Mouse (Mus musculus): ENCODE results near the gene Fcrla.

The Fcrla gene

DNA sequence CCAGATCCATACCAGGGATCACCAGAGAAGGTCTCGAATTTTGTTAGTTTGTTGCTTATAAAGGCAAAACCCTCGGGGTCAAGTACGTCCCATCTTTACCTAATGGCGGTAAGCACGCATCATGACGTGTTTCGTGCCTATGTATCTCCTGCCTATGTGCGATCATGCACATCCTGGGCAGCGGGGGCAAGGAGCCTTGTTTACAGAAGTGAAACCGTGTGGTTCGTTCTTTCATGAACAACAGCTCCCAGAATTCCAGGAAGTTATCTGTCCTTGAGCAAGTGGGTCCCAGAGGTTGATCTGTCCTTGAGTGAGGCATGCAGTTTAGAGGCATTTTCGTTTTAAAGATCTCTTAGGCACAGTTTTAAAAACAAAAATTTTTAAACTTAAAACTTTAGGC, 11.9 kb upstream of the Fcrla start:
- CTCF ChIA-PET: no interaction called here
- POLR2A ChIA-PET: interaction anchor here in 2 of 4 experiments (0.6 to 1.5 kb wide), 3 partner anchors 11 to 15 kb away, joined by 3 to 5 read pairs (median 3); no protein-coding TSS in a partner anchor

DNA sequence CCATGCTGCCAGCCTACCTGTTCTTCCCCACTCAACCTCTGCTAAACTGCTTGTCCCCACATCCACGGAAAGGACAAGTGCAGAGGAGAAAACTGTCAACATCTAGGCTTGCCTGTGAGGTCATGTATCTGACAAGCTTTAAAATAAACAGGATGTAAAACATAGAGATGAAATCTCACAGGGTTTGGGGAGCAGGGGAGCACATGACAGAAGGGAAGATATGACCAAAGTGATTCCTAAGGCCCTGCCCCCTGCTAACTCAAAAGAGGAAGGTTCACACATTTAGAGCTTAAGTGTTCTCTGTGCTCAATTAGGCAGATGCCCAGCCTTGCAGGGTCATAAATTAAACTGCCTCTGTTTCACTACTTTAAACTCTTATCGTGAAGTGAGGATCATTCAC, 7.0 kb upstream of the Fcrla start:
- ChIA-PET CTCF (interaction anchor here in 3 of 4 experiments (0.6 to 1.1 kb wide), 3 partner anchors 8 to 39 kb away, joined by 3 to 15 read pairs (median 5); no protein-coding TSS in a partner anchor), POLR2A (interaction anchor here in 1 of 4 experiments (0.9 kb wide), 1 partner anchor 45 kb away, joined by 3 read pairs; no protein-coding TSS in a partner anchor)

DNA sequence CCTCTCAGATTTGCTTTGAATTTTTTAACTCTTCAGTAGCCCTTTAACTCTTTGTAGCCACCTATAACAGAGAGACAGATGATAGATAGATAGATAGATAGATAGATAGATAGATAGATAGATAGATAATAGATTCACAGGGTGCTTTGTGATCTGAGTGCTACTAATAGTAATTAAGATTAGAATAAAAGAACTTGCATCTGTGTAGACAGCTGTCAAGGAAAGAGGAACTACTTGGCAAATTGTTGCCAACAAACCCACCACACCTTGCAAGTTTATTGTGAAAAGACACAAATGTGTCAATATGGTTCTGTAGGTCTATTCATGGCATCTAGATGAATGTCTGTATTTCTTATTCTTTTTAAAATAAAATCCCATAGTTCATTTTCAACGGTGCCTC, 6.6 kb upstream of the Fcrla start:
- POLR2A ChIA-PET: interaction anchor here in 1 of 4 experiments (0.9 kb wide), 1 partner anchor 46 kb away, joined by 3 read pairs; no protein-coding TSS in a partner anchor
- CTCF ChIA-PET: interaction anchor here in 1 of 4 experiments (1.1 kb wide), 1 partner anchor 39 kb away, joined by 3 read pairs; no protein-coding TSS in a partner anchor

DNA sequence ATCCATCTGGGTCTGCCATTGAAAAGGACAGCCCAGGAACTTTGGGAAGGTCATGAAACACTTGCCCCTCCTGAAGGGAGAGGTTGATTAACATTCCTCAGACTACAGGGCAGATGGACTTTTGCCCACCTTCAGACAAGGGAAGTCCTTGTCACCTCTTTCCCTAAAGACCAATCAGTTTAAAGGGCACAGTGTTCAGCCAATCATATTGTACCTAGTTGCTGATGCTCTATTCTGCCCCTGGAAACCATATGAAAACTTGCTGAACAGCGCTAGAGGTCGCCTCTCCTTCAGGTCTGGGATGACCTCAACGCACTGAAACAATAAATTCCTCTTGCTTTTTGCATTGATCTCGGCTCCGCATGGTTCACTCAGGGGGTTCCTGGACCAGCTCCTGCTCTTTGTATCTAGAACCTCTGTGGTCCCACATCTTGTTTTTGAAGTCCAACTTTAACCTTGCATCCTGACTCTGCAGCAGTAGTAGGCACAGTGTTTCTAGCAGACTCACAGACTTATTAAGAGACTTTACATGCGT, 6.1 kb upstream of the Fcrla start:
- POLR2A ChIA-PET: no interaction called here

DNA sequence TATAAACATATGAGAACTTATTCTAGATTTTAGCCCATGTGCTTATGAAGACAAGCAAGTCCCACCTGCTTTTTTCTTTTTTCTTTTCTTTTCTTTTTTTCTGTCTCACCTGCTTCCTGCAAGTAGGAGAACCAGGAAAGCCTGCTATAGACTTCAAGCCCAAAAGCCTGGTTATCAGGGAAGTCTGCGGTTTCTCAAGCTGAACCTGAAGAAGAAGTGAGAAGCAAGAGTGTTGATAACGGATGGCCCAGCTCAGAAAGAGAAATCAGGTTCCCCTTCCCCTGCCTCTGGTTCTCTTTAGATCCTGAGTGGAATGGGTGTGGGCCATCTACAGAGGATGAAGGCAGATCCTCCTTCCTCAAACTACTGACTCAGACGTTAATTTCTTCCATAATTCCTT, 4.7 kb upstream of the Fcrla start:
- ChIA-PET POLR2A (no interaction called here), CTCF (no interaction called here)

More for the DNA sequence above, 6.1 kb upstream of the Fcrla start:
- CTCF ChIA-PET: interaction anchor here in 1 of 4 experiments (0.9 kb wide), 1 partner anchor 32 kb away, joined by 5 read pairs; no protein-coding TSS in a partner anchor

DNA sequence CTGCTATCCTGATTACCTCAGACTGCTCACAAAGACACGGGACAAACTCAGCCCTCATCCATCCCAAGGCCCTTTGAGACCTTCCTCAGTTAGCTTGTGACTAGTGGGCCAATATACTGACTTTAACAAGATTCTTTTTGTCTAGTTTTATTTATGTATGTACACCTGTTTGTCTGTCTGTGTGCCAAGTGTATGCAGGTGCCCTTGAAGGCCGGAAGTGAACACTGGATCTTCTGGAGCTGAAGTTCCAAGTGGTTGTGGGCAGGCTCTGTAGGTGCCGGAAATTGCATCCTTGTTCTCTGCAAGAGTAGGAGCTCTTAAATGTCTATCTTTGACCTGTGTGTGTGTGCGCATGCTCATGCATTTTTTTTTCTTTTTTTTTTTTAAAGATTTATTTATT, 1.9 kb upstream of the Fcrla start:
- ChIA-PET CTCF (interaction anchor here in 2 of 4 experiments (0.5 to 1.1 kb wide), 3 partner anchors 21 to 1584 kb away, joined by 3 to 4 read pairs (median 3); no protein-coding TSS in a partner anchor), POLR2A (interaction anchor here in 1 of 4 experiments (1.8 kb wide), 1 partner anchor 12 kb away, joined by 5 read pairs; no protein-coding TSS in a partner anchor)

DNA sequence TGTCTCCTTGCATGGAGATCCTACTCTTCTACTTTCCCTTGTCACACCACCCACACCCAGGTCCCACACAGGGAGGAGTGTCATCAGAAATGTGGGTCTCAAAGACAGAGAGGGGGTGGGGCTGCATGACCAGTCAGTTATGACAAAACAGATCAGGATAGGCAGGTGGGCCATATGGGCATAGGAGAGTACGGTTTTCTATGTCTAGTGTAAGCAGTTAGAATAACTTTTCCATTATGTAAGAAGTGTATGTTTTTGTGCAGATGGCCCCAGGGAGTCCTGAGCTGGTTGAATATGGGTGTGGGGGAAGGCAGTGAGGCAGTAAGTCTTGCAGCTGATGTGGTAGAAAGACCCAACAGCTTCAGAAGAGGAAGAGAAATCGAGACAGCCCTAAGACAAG, 1.1 kb upstream of the Fcrla start:
- POLR2A ChIA-PET: interaction anchor here in 1 of 4 experiments (1.4 kb wide), 1 partner anchor 8 kb away, joined by 6 read pairs; no protein-coding TSS in a partner anchor

DNA sequence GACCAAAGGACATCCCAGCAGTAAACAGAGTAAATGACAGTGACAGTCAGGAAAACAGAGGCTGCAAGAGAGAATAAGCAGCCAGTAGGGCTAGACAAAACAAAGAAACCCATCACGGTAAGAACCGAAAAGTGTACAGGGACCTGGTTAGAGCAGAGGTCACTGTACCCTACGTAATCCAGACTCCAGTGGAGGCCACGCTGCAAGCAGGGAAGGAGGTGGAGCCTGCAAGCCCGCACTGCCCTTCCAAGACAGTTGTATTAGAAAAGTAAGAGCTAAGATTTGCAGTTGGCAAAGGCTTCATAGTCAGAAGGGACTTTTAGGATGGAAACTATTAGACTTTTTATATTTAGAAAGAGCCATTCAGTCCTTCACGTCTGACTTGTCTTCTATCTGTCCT, 442 bp downstream of the Fcrla start:
- CTCF ChIA-PET: interaction anchor here in 1 of 4 experiments (0.6 to 1.5 kb wide), 4 partner anchors 8 to 902 kb away, joined by 4 to 5 read pairs (median 5); no protein-coding TSS in a partner anchor
- POLR2A ChIA-PET: interaction anchor here in 2 of 4 experiments (0.6 to 1.4 kb wide), 3 partner anchors 10 to 370 kb away, joined by 3 to 6 read pairs (median 3); no protein-coding TSS in a partner anchor

More for the DNA sequence above, 1.1 kb upstream of the Fcrla start:
- CTCF ChIA-PET: interaction anchor here in 2 of 4 experiments (0.5 to 1.1 kb wide), 2 partner anchors 21 to 27 kb away, joined by 3 to 4 read pairs; no protein-coding TSS in a partner anchor

DNA sequence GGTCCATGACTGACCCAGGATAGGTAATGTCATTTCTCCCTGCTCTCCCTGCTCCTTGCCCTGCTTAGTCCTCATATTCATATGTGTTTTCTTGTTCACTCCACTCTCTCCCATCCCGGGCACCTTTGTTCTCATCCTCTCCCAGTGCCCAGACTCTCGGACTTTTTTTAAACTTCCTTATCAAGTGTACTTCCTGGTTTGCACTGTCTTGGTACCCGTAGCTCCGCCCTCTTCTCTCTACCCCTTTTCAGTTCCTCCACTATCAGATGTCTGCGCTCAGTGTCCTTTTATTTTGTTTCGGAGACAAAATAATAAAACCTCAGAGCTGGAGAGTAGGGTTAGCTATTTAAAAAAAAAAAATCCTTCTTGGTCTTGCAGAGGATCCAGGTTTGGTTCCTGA, 2.9 kb downstream of the Fcrla start:
- ChIA-PET CTCF (no interaction called here), POLR2A (interaction anchor here in 3 of 4 experiments (0.6 to 1.3 kb wide), 4 partner anchors 15 to 51 kb away, joined by 3 to 4 read pairs (median 4); partner anchors contain the start of gene Fcgr2b (in 1 of the 3))

DNA sequence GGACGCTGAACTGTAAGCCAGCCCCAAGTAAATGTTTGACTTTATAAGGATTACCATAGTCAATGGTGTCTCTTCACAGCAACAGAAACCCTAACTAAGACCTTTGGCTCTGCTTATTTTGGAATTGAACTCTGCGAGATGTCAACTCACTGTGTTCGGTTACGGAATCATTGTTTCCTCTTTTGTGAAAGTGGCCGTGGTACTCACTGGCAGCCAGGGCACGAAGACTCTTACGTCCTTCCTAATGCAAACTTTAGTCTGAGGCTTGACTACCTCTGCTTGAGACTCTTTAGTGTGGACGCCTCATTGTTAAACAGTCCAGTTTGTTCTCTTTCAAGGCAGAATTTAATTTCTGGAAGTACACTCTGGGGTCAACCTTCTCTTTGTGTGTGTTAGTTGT, 8.1 kb downstream of the Fcrla start:
- ChIA-PET POLR2A (interaction anchor here in 1 of 4 experiments (1.7 kb wide), 1 partner anchor 12 kb away, joined by 6 read pairs; no protein-coding TSS in a partner anchor), CTCF (interaction anchor here in 1 of 4 experiments (0.6 kb wide), 1 partner anchor 74 kb away, joined by 4 read pairs; no protein-coding TSS in a partner anchor)

DNA sequence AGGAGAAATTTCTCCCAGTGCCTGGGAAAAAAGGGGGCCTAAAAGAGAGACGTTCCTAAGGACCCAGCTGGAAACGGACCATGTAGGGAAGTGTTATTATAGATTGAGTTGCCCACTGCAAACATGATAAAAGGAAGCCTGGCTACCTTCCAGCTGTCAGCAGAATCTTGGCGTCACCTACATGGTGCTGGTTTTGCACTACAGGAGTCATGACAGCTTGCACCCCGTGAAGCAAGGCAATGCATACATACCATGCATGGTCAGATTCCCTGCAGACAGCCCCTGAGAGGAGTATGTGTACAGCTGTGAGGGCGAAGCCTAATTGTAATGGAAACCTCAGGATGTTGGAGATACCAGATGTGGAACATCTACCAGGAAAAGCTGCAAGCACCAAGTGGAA, 11.7 kb downstream of the Fcrla start:
- ChIA-PET POLR2A (no interaction called here), CTCF (interaction anchor here in 2 of 4 experiments (0.7 to 1.8 kb wide), 2 partner anchors 14 to 20 kb away, joined by 3 to 6 read pairs; no protein-coding TSS in a partner anchor)

DNA sequence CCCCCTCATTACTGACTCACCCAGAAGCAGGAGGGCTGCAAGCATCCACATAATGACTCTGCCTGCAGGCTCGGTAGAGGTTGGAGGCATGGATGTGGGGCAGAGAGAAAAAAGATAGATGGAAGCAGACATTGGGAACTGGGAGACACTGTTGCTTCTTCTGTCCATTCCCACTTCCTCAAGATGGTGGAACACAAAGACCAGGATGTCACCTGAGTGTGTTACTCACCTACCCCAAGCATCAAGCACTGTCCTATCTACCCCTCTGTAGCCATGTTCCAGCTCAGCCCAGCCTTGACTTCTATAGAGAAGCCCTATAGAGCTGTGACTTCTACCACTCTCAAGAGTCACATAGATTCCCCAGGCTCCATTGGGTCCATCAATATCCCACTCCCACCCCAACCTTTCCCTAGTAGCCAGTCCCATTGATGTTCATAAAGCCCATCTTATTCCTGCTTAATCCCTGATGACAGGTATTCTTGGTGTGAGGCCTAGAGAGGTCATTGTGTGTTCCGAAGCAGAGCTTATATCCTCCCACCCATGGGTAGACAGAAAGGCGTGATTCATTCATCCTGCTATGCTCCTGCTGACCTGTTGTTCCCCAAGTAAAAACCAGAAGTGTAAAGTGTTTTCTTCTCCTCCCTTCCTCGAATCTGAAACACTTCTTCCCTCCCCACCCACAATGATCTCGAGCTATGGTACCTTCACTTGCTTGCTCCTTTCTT, 14.3 kb downstream of the Fcrla start, which contains the start of gene Fcrlb:
Fcrlb (minus strand) TSS at position 51 of the 725 bp plus-strand sequence.
- ChIA-PET POLR2A (no interaction called here), CTCF (interaction anchor here in 2 of 4 experiments (0.9 to 2.4 kb wide), 2 partner anchors 12 to 21 kb away, joined by 3 to 6 read pairs; no protein-coding TSS in a partner anchor)

DNA sequence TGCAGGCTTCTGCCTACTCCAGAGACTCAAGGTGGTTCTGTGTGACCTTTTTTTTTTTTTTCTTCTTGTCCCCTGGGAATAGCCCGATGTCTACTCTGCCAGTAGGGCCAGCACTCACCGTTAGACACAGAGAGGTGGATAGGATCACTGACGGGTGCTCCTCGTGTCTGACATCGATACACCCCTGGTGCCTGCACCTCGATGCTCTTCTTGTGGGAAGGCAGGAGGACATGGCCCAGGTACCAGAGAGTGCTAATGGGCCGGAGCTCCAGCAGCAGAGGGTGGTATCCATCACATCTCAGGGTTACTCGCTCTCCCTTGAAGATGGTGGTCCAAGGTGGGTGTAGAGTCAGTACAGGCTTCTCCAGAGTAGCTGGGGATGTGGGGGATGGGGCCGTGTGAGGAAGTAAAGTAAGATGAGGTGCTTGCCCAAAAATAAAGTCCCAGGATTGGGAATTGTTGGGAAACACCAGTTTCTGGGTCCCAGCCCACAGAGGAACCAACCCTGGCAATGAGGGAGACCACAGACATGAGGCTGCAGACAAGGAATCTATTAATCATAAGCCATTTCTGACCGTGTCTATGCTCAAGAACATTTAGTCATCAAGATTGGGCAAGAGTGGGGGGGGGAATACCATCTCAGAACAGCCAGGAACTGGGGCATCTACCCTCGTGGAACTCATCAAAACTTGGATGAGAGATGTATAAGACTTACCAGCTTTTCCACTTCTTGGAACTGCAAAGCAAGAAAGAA, 15.3 kb downstream of the Fcrla start:
- CTCF ChIA-PET: interaction anchor here in 2 of 4 experiments (0.9 to 2.4 kb wide), 2 partner anchors 11 to 20 kb away, joined by 3 to 6 read pairs; no protein-coding TSS in a partner anchor
- POLR2A ChIA-PET: no interaction called here

DNA sequence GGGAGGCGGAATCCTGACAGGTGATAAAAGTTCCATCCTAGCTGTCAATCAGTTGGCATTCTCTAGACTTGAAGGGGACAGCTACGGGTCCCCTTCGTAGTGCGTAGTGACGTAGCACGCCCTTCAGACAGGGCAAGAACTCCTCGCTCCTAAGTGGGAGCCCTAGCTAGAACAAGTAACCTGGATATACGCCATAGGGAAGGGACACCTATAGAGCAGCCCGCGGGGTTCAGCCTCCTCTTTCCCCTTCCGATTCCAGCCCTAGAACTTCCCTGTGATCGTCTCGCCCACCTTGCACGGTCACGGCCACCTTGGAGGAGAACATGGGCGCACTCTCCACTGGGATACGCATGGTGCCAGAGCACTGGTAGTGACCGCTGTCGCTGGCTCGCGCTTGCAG, 19.0 kb downstream of the Fcrla start:
- ChIA-PET POLR2A (interaction anchor here (0.6 to 2.5 kb wide), 11 partner anchors 10 to 343 kb away, joined by 3 to 19 read pairs (median 4); partner anchors contain the start of genes Atf6 (in 2 of the 4) and Ndufs2 (in 1 of the 4)), CTCF (interaction anchor here in 2 of 4 experiments (0.5 to 3.8 kb wide), 7 partner anchors 13 to 203 kb away, joined by 3 to 21 read pairs (median 6); no protein-coding TSS in a partner anchor)

DNA sequence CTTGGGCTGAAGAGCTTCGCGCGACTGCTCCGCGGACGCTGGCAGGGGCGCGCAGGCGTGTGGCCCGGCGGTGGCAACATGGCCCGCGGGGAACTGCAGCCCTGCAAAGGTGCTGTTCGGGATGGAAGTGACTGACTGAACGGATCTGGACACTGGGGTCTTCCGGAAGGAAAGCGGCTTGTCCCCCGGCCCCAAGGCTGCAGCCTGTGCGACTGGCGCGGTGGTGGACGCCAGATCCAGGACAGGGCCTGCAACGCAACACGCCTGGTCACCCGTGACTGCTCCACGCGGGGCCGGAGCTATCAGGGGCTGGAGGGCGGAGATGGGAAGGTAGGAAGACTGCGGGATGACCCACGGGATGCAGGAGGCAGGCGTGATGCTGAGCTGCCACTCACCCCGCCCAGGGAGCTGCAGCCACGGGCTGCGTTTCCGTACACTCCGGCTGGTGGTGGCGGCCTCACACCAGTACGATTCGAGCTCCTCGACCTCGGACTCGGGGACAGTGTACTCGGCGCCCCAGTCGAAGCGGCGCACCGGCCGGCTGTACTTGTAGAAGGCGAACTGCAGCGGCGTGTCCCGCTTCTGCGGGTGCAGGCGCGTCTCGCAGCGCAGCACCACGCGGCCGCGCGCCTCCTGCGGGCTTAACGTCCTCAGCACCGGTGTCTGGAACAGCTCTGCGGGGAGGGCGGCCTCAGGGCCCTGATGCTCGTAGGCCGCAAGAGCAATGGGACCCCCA, 19.8 kb downstream of the Fcrla start:
- ChIA-PET POLR2A (interaction anchor here (0.6 to 2.5 kb wide), 22 partner anchors 10 to 121 kb away, joined by 3 to 19 read pairs (median 4); partner anchors contain the start of gene Atf6 (in 2 of the 4)), CTCF (interaction anchor here (0.6 to 3.8 kb wide), 12 partner anchors 12 to 846 kb away, joined by 3 to 21 read pairs (median 4); no protein-coding TSS in a partner anchor)

DNA sequence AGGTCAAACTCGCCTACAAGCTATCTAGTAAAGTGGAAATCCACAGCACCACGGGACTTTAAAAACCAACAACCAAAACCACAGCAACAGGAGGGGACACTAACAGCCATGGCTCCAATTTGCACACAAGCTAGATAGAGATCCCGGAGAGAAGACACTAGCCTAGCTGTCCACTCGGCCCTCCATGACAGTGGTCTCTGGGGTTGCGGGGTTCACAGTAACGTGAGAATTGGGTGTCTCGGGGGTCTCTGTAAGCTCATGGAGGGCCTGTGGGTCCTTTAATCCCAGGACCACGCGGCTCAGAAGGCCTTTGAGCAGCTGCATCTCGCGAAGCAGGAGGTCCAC, 20.3 kb downstream of the Fcrla start:
- POLR2A ChIA-PET: interaction anchor here in 3 of 4 experiments (0.6 to 2.5 kb wide), 19 partner anchors 10 to 90 kb away, joined by 3 to 19 read pairs (median 4); partner anchors contain the start of gene Atf6 (in 1 of the 3)
- CTCF ChIA-PET: interaction anchor here (0.6 to 3.8 kb wide), 11 partner anchors 12 to 846 kb away, joined by 3 to 21 read pairs (median 4); no protein-coding TSS in a partner anchor

DNA sequence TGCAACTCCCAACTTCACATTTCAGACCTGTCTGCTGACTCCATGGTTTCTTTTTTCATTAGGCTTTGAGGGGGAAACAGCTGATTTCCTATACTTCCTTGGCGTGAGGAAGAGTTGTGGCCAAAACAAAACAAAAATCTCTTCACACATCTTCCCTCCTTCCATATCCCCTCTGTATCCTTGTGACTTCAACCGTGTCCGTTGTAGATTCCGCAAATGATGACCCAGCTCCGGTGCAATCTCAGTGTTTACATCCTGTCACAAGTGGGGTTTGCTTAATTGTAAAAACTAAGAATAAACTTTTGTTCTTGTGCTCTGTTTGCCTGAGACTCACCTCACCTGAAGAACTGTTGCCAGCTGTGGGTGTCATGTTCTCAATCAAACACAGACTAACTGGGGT, 23.9 kb downstream of the Fcrla start:
- CTCF ChIA-PET: interaction anchor here in 1 of 4 experiments (3.8 kb wide), 1 partner anchor 90 kb away, joined by 71 read pairs; no protein-coding TSS in a partner anchor
- POLR2A ChIA-PET: interaction anchor here in 2 of 4 experiments (1.0 to 1.1 kb wide), 2 partner anchors 8 to 18 kb away, joined by 3 read pairs; partner anchors contain the start of gene Dusp12 (in 1 of the 2)
